Mouse (Mus musculus): ENCODE measurements around the gene Tas2r143. TPM values are rescaled to one million over a fixed set of nuclear protein-coding genes. Genes with fewer than 3 reads are reported as not detected.

Gene Tas2r143
- total RNA-seq, 2 experiments from 2014 or later, result not detected

DNA sequence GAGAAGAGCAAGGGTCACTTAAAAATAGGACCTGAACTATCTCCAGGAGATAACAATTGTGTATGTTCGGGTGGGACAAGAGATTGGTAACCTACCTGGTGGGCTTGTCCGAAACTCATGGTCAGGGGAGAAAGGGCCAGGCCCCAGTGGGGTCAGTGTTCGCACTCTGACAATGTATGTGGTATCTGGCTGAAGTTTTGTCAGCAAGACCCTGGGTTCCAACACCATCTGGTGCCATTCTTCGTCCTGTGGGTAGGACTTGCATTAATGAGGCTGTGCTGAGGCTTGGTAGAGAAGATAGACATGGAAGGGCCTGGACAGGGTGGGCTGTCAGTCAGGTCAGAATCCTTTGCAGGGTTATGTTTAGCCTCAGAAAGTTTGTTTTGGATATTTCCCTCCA is 36.0 kb upstream of the Tas2r143 start:
- DNase-seq (ENCODE audit: low spot score in 2 of 2), result no peak
- intact Hi-C loops (cut with DNase I), result no loop called here

GRCm38 (mm10) chr6:42364607-42365006 is 35.4 kb upstream of the Tas2r143 start:
- intact Hi-C loops (cut with DNase I), result no loop called here
- DNase-seq (ENCODE audit: low spot score in 2 of 2), result no peak

GRCm38 (mm10) chr6:42365215-42365614 is 34.8 kb upstream of the Tas2r143 start:
- intact Hi-C loops (cut with DNase I), result no loop called here
- DNase-seq (ENCODE audit: low spot score in 2 of 2), result no peak

DNA sequence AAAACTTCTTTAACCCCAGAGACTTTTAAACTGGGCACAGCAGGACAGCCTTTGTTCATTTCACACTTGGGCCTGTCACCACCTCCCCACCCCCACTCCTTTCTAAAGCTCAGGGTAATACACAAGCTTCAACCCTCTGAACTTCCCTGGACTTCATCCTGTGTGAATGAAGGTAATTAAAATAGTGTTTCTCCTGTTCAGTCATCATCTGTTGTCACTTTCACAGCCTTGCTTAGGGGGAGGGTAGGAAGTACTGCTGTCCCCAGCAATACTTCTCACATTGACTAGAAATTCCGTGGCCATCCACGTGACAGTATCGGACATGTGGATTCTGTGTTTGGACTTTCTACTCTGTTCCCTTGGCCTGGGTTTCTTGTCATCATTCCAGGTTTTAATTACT is 30.2 kb upstream of the Tas2r143 start:
- intact Hi-C loops (cut with DNase I), result no loop called here
- DNase-seq (ENCODE audit: low spot score in 2 of 2), result no peak

- intact Hi-C loops (cut with DNase I), result no loop called here
- DNase-seq (ENCODE audit: low spot score in 2 of 2), result no peak
Observed at GRCm38 (mm10) chr6:42370630-42371363, 29.2 kb upstream of the Tas2r143 start.

DNA sequence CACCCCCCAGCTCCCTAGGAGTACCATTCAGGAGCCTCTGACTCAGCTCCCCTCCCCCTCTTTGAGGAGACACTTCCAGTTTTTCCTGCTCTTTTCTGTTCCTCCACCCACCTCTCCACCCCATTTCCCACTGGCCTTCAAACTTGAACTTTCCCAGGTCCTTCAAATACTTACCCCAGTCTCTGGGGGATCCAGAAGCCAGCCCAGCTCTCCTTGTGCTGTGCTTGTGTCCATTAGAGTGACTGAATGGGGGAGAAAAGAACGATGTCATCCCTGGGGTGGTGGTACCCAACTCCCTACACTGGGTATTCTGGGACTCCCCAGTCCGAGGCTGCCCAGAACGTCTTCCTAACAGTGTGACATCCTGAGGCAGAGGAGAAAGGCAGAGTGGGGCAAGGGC is 28.0 kb upstream of the Tas2r143 start:
- DNase-seq (ENCODE audit: low spot score in 2 of 2), result no peak
- intact Hi-C loops (cut with DNase I), result no loop called here

DNA sequence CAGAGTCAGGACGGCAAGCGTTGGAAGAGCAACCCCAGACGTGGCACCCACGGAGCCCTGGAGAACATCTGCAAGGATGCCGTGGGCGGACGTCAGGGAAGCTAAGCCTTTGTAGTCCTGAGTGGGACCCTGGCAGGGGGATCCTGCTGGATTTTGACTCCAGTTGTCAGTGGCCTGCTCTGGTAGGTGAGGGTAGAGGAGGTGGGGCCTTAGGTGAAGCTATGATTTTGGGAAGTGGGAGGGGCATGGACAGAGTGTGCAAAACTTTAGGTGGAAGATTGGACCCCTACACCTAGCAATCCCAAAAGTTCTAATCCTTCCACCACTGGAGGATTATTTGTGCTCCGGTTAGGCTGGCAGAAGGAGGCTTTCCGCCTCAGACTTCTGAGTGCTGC is 27.6 kb upstream of the Tas2r143 start:
- intact Hi-C loops (cut with DNase I), result no loop called here
- no peak for DNase-seq (ENCODE audit: low spot score in 2 of 2)

DNA sequence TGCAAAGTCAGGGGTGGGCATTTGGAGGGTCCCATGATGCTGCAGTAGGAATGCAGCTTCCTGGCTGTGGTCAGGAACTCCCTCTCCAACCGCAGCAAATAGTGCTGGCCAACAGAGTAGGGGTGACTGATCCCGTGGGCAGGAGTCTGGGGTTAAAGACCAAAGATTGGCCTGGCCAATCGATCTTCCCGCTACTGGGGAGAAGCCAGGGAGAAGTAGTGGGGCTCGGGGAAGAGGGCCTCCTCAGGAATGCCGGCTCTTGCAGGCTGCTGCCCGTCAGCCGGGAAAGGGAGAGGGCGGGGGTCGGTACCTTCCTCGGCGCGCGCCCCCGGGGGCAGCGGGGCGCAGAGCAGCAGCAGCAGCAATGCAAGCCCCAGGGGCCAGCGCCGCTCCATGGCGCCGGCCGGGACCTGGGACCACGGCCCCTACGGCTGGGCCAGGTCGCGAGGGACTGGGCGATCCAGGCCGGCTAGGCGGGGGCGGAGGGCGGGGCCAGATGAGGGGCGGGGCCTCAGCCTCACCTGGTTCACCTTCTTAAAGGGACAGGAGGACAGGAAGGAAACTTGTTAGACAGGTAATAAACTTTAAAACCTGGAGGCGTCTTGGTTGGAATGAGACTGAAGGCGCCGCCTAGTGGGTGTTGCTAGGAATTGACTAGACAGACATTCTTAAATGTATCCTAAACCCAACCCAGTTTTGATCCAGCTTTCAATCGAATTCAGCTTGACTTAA is 27.1 kb upstream of the Tas2r143 start, which contains the start of gene Epha1:
Gene Epha1 (minus strand): TSS at position 453 of the 732 bp plus-strand sequence.
- intact Hi-C loops (cut with DNase I), result no loop called here
- DNase-seq (ENCODE audit: low spot score in 2 of 2), result peak in 1 of 2 experiments; percentile 54

DNA sequence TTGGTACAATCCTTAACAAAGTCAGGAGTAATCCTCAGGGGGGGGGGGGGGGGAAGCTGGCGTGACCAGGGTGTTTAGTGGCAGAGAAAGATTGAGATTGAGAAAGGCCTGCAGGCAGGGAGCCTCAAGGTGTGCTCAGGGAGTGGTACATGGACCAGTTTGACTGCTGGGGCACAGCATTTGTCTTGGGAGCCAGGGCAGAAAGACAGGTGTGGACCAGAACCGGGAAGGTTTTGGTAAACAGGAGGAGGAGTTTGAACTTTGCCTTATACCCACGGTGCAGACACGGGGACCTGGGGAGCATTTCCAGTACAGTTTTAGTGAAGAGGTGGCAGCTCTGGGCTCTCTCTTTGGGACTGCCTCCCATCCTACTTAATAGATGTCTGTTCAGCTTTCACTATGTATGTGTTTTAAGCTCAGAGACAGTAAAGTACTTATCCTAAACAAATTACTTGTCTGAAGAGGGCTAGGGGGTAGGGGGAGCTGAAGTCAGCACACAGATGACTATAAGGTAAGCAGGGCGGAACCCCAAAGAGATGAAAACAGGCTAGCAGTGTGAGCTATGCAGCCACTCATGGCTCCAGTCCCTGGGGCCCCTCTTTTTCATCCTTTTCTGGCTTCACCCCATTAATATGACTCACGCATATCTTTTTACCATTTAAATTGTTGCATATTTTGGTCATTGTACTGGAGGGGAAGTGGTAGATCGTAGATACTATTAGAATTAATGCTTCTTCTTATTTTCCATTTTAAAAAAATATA is 26.2 kb upstream of the Tas2r143 start:
- intact Hi-C loops (cut with DNase I), result no loop called here

GRCm38 (mm10) chr6:42374701-42375100 is 25.3 kb upstream of the Tas2r143 start:
- intact Hi-C loops (cut with DNase I), result no loop called here

More for the DNA sequence above, 26.2 kb upstream of the Tas2r143 start:
- DNase-seq (ENCODE audit: low spot score in 2 of 2), result no peak

DNA sequence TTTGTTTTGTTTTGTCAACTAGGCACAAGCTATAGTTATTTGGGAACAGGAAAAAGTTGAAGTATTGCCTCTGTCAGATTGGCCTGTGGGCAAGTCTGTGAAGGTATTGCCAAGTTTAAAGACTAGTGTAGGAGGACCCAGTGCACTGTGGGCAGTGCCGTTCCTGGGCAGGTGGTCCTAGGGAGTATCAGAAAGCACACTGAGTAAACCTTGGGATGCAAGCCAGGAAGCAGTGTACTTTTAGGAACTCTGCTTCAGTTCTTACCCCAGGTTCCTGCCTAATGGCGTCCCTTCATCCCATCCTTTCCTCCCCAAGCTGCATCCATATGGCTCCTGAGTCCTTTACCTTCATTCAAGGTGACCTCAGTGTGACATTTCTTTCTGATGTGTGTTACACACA is 24.9 kb upstream of the Tas2r143 start:
- intact Hi-C loops (cut with DNase I), result no loop called here

More at GRCm38 (mm10) chr6:42374701-42375100, 25.3 kb upstream of the Tas2r143 start:
- DNase-seq (ENCODE audit: low spot score in 2 of 2), result no peak

GRCm38 (mm10) chr6:42376016-42376415 is 24.0 kb upstream of the Tas2r143 start:
- no peak for DNase-seq (ENCODE audit: low spot score in 2 of 2)
- intact Hi-C loops (cut with DNase I), result no loop called here

More for the DNA sequence above, 24.9 kb upstream of the Tas2r143 start:
- DNase-seq (ENCODE audit: low spot score in 2 of 2), result no peak

GRCm38 (mm10) chr6:42376504-42377019 is 23.5 kb upstream of the Tas2r143 start:
- intact Hi-C loops (cut with DNase I), result no loop called here
- DNase-seq (ENCODE audit: low spot score in 2 of 2), result peak in 1 of 2 experiments; percentile 48

- intact Hi-C loops (cut with DNase I), result no loop called here
- DNase-seq (ENCODE audit: low spot score in 2 of 2), result no peak
Observed at GRCm38 (mm10) chr6:42377280-42377679, 22.8 kb upstream of the Tas2r143 start.

- intact Hi-C loops (cut with DNase I), result no loop called here
- no peak for DNase-seq (ENCODE audit: low spot score in 2 of 2)
Observed at GRCm38 (mm10) chr6:42379551-42379950, 20.5 kb upstream of the Tas2r143 start.

- intact Hi-C loops (cut with DNase I), result loop anchor here (2.0 to 5.0 kb wide), 2 partner anchors 154 to 202 kb away; no protein-coding TSS in a partner anchor
- peak in 1 of 2 experiments; percentile 34 for DNase-seq (ENCODE audit: low spot score in 2 of 2)
Observed at GRCm38 (mm10) chr6:42380416-42381144, 19.5 kb upstream of the Tas2r143 start.

DNA sequence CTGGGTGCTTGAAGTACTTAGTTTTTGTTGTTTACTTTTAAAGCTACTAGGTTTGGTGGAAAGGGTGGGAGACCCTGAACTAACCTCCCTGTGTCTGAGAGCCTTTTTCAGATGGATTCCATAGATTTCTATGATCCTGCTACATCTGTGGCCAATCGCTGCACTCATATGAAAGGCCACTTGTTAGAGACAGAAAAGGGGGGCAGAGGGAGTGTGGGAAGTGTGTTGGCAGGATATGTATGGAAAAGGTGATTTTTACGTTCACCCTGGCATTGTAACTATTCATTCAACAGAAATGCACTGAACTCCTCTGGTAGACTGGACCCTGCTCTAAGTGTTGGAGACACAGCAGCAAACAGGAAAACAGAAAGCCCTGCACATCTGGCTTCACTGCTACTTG is 18.8 kb upstream of the Tas2r143 start:
- DNase-seq (ENCODE audit: low spot score in 2 of 2), result no peak
- intact Hi-C loops (cut with DNase I), result loop anchor here (2.0 to 5.0 kb wide), 2 partner anchors 154 to 201 kb away; no protein-coding TSS in a partner anchor

DNA sequence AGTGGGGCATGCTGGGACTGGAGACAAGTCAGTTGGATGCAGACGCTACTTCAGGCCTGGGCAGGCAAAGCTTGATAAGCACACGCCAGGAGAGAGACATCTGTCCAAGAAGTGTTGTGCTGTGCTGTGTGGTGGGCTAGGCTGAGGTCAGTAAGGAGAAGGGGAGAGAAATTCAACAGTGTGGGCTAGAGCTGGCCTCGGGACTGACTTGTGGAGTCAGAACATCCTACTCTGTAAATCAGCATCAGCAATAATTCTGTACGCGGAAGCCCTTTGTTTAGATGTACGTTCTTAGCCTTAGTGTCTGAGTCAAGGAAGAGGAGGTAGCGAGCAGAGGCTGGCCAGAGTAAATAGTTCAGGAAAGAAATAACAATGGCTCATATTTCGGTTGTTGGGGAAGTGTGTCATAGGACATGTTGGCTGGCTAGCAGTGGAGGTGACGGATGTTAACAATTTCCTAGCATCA is 18.1 kb upstream of the Tas2r143 start:
- DNase-seq (ENCODE audit: low spot score in 2 of 2), result no peak
- intact Hi-C loops (cut with DNase I), result loop anchor here (2.0 to 5.0 kb wide), 2 partner anchors 155 to 200 kb away; no protein-coding TSS in a partner anchor

DNA sequence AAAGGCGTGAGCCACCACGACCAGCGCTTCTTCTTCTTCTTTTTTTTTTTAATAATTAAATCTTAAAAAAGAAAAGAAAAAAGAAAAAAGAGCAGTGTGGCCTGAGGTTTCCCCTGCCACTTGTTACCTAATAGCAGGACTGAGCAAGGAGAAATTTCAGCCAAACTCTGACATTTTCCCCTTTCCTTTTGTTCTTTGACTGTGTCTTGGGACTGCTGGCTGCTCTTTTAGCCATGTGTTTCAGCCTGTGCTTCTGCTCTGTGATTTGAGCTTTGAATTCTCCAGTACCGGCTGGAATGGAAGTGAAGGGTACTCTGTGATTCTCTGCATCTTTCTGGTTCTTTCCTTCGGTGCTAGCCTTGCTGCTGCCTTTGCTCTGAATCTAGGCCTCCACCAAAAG is 16.7 kb upstream of the Tas2r143 start:
- DNase-seq (ENCODE audit: low spot score in 2 of 2), result no peak
- intact Hi-C loops (cut with DNase I), result loop anchor here (5.0 kb wide), 1 partner anchor 199 kb away; no protein-coding TSS in a partner anchor
